Mouse (Mus musculus) testis, adult 2 months (tissue): ENCODE data around the gene Grb2. TPM values are rescaled to one million over a fixed set of nuclear protein-coding genes. Genes with fewer than 3 reads are reported as not detected.
A peak's percentile ranks its signal among the peaks of the same experiment; 100 is the strongest.

ENCODE experiments used
- H3K27ac ChIP-seq: fragments of 200-500 bp; 2 replicates; pipeline ENCODE4 v1.5.1; 2012; ENCODE audit warnings: low read depth, low read length; ENCODE audit not compliant: control insufficient read depth, insufficient read depth
- H3K27me3 ChIP-seq: fragments of 200-500 bp; 2 replicates; pipeline ENCODE4 v1.6.1; 2012; ENCODE audit warnings: mild to moderate bottlenecking, low read length, moderate library complexity; ENCODE audit not compliant: control insufficient read depth, insufficient read depth
- H3K36me3 ChIP-seq: fragments of 200-500 bp; 2 replicates; pipeline ENCODE4 v1.6.1; 2012; ENCODE audit warnings: mild to moderate bottlenecking, low read length; ENCODE audit not compliant: control insufficient read depth, insufficient read depth
- H3K4me1 ChIP-seq: fragments of 200-500 bp; 2 replicates; pipeline ENCODE4 v1.6.1; 2012; ENCODE audit warnings: low read length; ENCODE audit not compliant: control insufficient read depth, insufficient read depth
- H3K4me3 ChIP-seq: fragments of 200-500 bp; 2 replicates; pipeline ENCODE4 v1.5.1; 2012; ENCODE audit warnings: low read depth, mild to moderate bottlenecking, low read length, moderate library complexity, mixed read lengths; ENCODE audit not compliant: control insufficient read depth
- CTCF ChIP-seq: fragments of 200-500 bp; IDR thresholded peaks from 2 replicates; pipeline ENCODE4 v1.5.1; 2012; ENCODE audit warnings: low read depth, mild to moderate bottlenecking, inconsistent platforms, low read length, moderate library complexity; ENCODE audit not compliant: control insufficient read depth, insufficient read depth, insufficient replicate concordance
- POLR2A ChIP-seq: fragments of 200-500 bp; IDR thresholded peaks from 2 replicates; pipeline ENCODE4 v1.6.1; 2012; ENCODE audit warnings: low read depth, mild to moderate bottlenecking, inconsistent platforms, low read length, moderate library complexity; ENCODE audit not compliant: control insufficient read depth
- polyA plus RNA-seq: library from polyadenylated mRNA; depleted of rRNA; stranded (reverse); fragments of >200 nt; gene quantifications from 2 replicates; pipeline ENCODE4 v1.2.3, GENCODE M21; 2012; rRNA removed

The Grb2 gene
- 7.7 TPM in 2 replicates for polyA plus RNA-seq

DNA sequence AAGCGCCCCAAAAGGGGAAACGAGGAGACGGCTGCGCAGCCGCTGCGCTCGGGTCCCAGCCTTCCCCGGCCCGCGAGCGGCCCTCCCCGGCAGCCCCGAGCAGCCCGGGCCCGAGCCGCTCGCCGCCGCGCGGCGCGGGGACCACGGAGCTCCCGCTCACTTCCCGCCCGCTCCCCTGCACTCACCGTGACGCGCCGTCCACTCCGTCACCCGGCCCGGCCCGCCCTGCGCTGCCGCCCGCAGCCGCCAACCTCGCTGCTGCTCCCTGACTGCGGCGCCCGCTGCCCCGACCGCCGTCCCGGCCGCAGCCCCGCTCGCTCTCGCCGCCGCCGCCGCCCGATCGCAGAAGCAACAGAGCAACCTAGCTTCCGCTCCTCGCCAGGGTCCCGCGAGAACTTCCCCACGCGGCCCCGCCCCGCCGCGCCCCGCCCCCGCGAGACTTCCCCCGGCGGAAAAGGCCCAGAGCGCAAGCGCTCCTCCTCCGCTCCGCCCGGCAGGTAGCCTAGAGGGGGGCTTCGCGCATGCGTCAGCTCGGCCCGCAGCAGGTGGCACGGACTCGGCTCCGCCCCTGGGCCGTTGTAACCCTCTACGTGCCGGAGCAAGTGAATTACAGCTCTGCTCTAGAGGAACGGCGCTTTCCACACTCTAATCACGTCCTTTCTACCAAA lies at the start of gene Grb2:
Gene Grb2 (minus strand): TSS at position 389 of the 668 bp plus-strand sequence.
- Histone ChIP-seq H3K36me3 (no peaks in the 10 kb centered on the region), H3K4me1 (peaks cover 13% of the 10 kb centered on the region), H3K27me3 (no peaks in the 10 kb centered on the region), H3K27ac (peak within 1 kb of the TSS; percentile 86), H3K4me3 (peak within 1 kb of the TSS; percentile 92)
- TF ChIP-seq POLR2A (peak; percentile 46), CTCF (no peak)

GRCm38 (mm10) chr11:115753485-115753884 lies 45.1 kb upstream of the Grb2 start:
- TF ChIP-seq CTCF (no peak), POLR2A (no peak)
- no peaks in the 10 kb centered on the region for H3K4me1 ChIP-seq
- no peaks in the 10 kb centered on the region for H3K36me3 ChIP-seq
- H3K4me3 ChIP-seq = no peak overlapping the region
- H3K27ac ChIP-seq = no peak overlapping the region
- H3K27me3 ChIP-seq = no peaks in the 10 kb centered on the region

DNA sequence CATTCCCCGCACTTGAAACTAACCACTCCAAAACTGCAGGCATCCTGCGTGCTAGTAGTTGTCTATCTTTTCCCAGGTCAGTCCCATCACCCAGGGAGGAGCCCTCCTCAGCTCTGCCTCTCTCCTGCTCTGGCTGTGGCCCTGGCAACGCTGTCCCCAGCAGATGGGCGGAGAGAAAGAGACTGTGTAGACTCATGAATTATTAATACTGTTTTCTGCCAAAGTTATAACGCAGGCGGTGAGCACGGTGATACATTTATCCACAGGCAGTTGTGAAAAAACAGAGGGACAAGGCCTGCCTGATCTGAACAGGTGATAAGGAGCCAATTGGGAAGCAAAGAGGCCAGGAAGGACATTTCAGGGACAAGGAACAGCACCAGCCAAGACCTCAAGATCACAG lies 44.3 kb upstream of the Grb2 start:
- no peaks in the 10 kb centered on the region for H3K27me3 ChIP-seq
- TF ChIP-seq CTCF (no peak), POLR2A (no peak)
- no peaks in the 10 kb centered on the region; the same call in 1 of the 2 replicates for H3K4me1 ChIP-seq
- H3K36me3 ChIP-seq = no peaks in the 10 kb centered on the region
- H3K27ac ChIP-seq = no peak overlapping the region
- H3K4me3 ChIP-seq = no peak overlapping the region

DNA sequence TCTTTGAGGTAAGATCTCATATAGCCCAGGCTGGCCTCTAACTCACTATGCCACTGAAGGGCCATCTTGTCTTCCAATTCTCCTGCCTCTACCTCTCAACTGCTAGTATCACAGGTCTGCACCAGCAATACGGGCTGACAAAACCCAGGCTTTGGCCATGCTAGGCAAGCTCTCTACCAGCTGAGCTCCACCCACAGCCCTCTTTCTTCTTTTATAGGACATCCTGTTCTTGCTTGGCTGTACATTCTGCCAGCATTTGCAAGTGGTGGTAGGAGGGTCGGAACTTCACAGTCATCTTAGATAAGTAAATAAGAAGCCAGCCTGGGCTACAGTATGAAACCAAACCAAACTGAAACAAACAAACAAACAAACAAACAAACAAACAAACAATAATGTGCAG lies 43.3 kb upstream of the Grb2 start:
- TF ChIP-seq CTCF = no peak
- no peak for TF ChIP-seq POLR2A

DNA sequence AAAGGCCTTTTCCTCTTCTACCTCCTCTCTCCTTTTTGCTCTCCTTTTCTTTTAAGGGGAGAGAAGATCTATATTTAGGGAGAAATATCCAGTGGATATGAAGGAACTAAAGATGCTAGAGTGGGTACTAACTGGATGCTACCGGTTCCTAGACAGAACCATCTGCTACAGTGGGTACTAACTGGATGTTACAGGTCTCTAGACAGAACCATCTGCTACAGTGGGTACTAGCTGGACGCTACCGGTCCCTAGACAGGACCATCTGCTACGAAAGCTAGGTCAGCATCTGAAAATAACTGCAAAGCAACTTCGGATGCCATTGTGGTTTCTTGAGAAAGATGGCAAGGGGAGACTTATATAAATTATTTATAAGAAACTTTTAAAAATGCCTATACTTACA lies 41.4 kb upstream of the Grb2 start:
- no peak for TF ChIP-seq CTCF
- TF ChIP-seq POLR2A = no peak
- Histone ChIP-seq H3K4me3 (no peak overlapping the region), H3K36me3 (no peaks in the 10 kb centered on the region), H3K27ac (no peak overlapping the region), H3K27me3 (no peaks in the 10 kb centered on the region), H3K4me1 (peaks cover 2% of the 10 kb centered on the region; the same call in 1 of the 2 replicates)

More for the DNA sequence above, 43.3 kb upstream of the Grb2 start:
- Histone ChIP-seq H3K27me3 (no peaks in the 10 kb centered on the region), H3K4me3 (no peak overlapping the region), H3K4me1 (peaks cover 2% of the 10 kb centered on the region; the same call in 1 of the 2 replicates), H3K36me3 (no peaks in the 10 kb centered on the region), H3K27ac (no peak overlapping the region)

- TF ChIP-seq POLR2A (no peak), CTCF (no peak)
- Histone ChIP-seq H3K4me3 (no peak overlapping the region; the same call in 1 of the 2 replicates), H3K27ac (no peak overlapping the region), H3K27me3 (no peaks in the 10 kb centered on the region), H3K36me3 (no peaks in the 10 kb centered on the region), H3K4me1 (peaks cover 2% of the 10 kb centered on the region; the same call in 1 of the 2 replicates)
Observed at GRCm38 (mm10) chr11:115747351-115747750, 39.0 kb upstream of the Grb2 start.

- Histone ChIP-seq H3K27me3 (no peaks in the 10 kb centered on the region), H3K36me3 (no peaks in the 10 kb centered on the region), H3K4me3 (no peak overlapping the region), H3K27ac (no peak overlapping the region), H3K4me1 (peaks cover 2% of the 10 kb centered on the region; the same call in 1 of the 2 replicates)
- no peak for TF ChIP-seq POLR2A
- no peak for TF ChIP-seq CTCF
Observed at GRCm38 (mm10) chr11:115746762-115747161, 38.4 kb upstream of the Grb2 start.
